ENCODE assay signal across 8 mouse cellular contexts in genomic region chr3:88502641-88503504, GRCm38 (mm10). TPM values are rescaled to one million over a fixed set of nuclear protein-coding genes. Genes with fewer than 3 reads are reported as not detected.
A peak's percentile ranks its signal among the peaks of the same experiment; 100 is the strongest.
DNase-seq lines count a peak whose midpoint lies in the region; ATAC-seq and TF ChIP-seq lines count a peak whose summit lies in the region.

No protein-coding gene starts in this region.

- peak overlapping the region; percentile 77 for H3K4me3 ChIP-seq in heart, embryonic 10.5 days
- peak overlapping the region; percentile 75 for H3K4me3 ChIP-seq in kidney, embryonic 14.5 days (ENCODE audit: low read length)
- H3K4me3 ChIP-seq in limb, embryonic 14.5 days (replicated peaks; ENCODE audit: low read length), result peak overlapping the region; percentile 88
- peak overlapping the region; percentile 82 for H3K4me3 ChIP-seq in midbrain, embryonic 15.5 days

- WGBS in heart, embryonic 10.5 days, result under 1% methylated on average over 55 of the region's 55 CpGs
- WGBS in kidney, embryonic 14.5 days, result under 1% methylated on average over 55 of the region's 55 CpGs
- WGBS in limb, embryonic 14.5 days, result under 1% methylated on average over 54 of the region's 55 CpGs
- under 1% methylated on average over 55 of the region's 55 CpGs for WGBS in midbrain, embryonic 15.5 days

- H3K4me2 ChIP-seq in kidney, embryonic 14.5 days (replicated peaks; ENCODE audit: low read depth, low read length), result peak overlapping the region; percentile 100
- peak overlapping the region; percentile 90 for H3K4me2 ChIP-seq in limb, embryonic 14.5 days (replicated peaks; ENCODE audit: low read depth, low read length, severe bottlenecking)
- H3K4me2 ChIP-seq in midbrain, embryonic 15.5 days, result peak overlapping the region; percentile 92

- peaks cover 55% of the 10 kb centered on the region for H3K4me1 ChIP-seq in heart, embryonic 10.5 days
- peaks cover 21% of the 10 kb centered on the region; the same call in 1 of the 2 replicates for H3K4me1 ChIP-seq in kidney, embryonic 14.5 days (ENCODE audit: control insufficient read depth, insufficient read depth, low read length)
- peaks cover 50% of the 10 kb centered on the region for H3K4me1 ChIP-seq in limb, embryonic 14.5 days (ENCODE audit: control insufficient read depth, insufficient read depth, low read length)
- H3K4me1 ChIP-seq in midbrain, embryonic 15.5 days, result peaks cover 33% of the 10 kb centered on the region

- peak overlapping the region; percentile 86 for H3K27ac ChIP-seq in heart, embryonic 10.5 days
- H3K27ac ChIP-seq in kidney, embryonic 14.5 days (ENCODE audit: low read depth, low read length), result peak overlapping the region; percentile 33
- peak overlapping the region; percentile 91 for H3K27ac ChIP-seq in limb, embryonic 14.5 days (replicated peaks; ENCODE audit: low read depth, low read length)
- peak overlapping the region; percentile 74 for H3K27ac ChIP-seq in midbrain, embryonic 15.5 days

- DNase-seq in CD4-positive, CD25-positive, alpha-beta regulatory T cell, adult 2 months (ENCODE audit: low read depth, low spot score), result peak; percentile 86
- DNase-seq in brain, embryonic 14.5 days (ENCODE audit: low read depth), result peak; percentile 90
- DNase-seq in heart, embryonic 10.5 days (ENCODE audit: low spot score), result peak; percentile 96
- peak; percentile 95 for DNase-seq in limb, embryonic 14.5 days (ENCODE audit: low spot score)
- peak; percentile 84 to 91 for DNase-seq in spleen, postnatal 4 days (ENCODE audit: low spot score in 2 of 2)

- H3K9ac ChIP-seq in kidney, embryonic 14.5 days (ENCODE audit: low read depth, low read length), result peak overlapping the region; percentile 78
- H3K9ac ChIP-seq in limb, embryonic 14.5 days (ENCODE audit: low read depth, low read length, severe bottlenecking), result peak overlapping the region; percentile 83
- peak overlapping the region; percentile 81 for H3K9ac ChIP-seq in midbrain, embryonic 15.5 days

- no peaks in the 10 kb centered on the region for H3K9me3 ChIP-seq in heart, embryonic 10.5 days
- no peaks in the 10 kb centered on the region for H3K9me3 ChIP-seq in kidney, embryonic 14.5 days (ENCODE audit: control insufficient read depth, low read length)
- no peaks in the 10 kb centered on the region for H3K9me3 ChIP-seq in limb, embryonic 14.5 days (ENCODE audit: control insufficient read depth, low read length)
- H3K9me3 ChIP-seq in midbrain, embryonic 15.5 days, result no peaks in the 10 kb centered on the region

- peaks cover 13% of the 10 kb centered on the region for H3K27me3 ChIP-seq in heart, embryonic 10.5 days (ENCODE audit: insufficient read depth, poor library complexity, severe bottlenecking)
- H3K27me3 ChIP-seq in kidney, embryonic 14.5 days (ENCODE audit: control insufficient read depth, insufficient read depth, low read length), result no peaks in the 10 kb centered on the region
- no peaks in the 10 kb centered on the region for H3K27me3 ChIP-seq in limb, embryonic 14.5 days (ENCODE audit: control insufficient read depth, insufficient read depth, low read length)
- 0 out of 2 replicates have a peak, but pooled peaks cover 8% of the 10 kb centered on the region for H3K27me3 ChIP-seq in midbrain, embryonic 15.5 days (replicated peaks)

- peak; percentile 46; the same call in 1 of the 2 replicates for TF ChIP-seq POLR2A in brain, embryonic 14.5 days (IDR thresholded peaks at IDR 0.05; ENCODE audit: borderline replicate concordance, extremely low read depth, insufficient read depth, insufficient read length, poor library complexity, severe bottlenecking)
- peak; percentile 75; the same call in 1 of the 2 replicates for TF ChIP-seq POLR2A in limb, embryonic 14.5 days (IDR thresholded peaks at IDR 0.05; ENCODE audit: borderline replicate concordance, extremely low read depth, insufficient read depth, insufficient read length)

- H3K36me3 ChIP-seq in heart, embryonic 10.5 days, result no peaks in the 10 kb centered on the region; the same call in 1 of the 2 replicates
- H3K36me3 ChIP-seq in kidney, embryonic 14.5 days (ENCODE audit: control insufficient read depth, insufficient read depth, low read length), result no peaks in the 10 kb centered on the region
- peaks cover 8% of the 10 kb centered on the region for H3K36me3 ChIP-seq in limb, embryonic 14.5 days (ENCODE audit: control insufficient read depth, insufficient read depth, low read length)
- no peaks in the 10 kb centered on the region for H3K36me3 ChIP-seq in midbrain, embryonic 15.5 days (replicated peaks)

- peak; percentile 89 for ATAC-seq in erythroblast, adult 5-6 weeks (replicated peaks; ENCODE audit: low FRiP score, poor library complexity, severe bottlenecking)
- peak; percentile 87 for ATAC-seq in kidney, embryonic 14.5 days (ENCODE audit: low FRiP score, low TSS enrichment)
- peak; percentile 85 for ATAC-seq in limb, embryonic 14.5 days (ENCODE audit: low FRiP score, low read depth)
- peak; percentile 95 for ATAC-seq in midbrain, embryonic 15.5 days (replicated peaks)

- TF ChIP-seq CTCF in brain, embryonic 14.5 days (IDR thresholded peaks at IDR 0.05; ENCODE audit: borderline replicate concordance, extremely low read depth, insufficient read depth, insufficient read length), result no peak

RNA-seq across cellular contexts. Expression of gene Lmna, which starts 6.9 kb away (rescaled TPM):
- 33.2 and 39.5 TPM in 2 replicates for polyA plus RNA-seq in brain, embryonic 14.5 days (2012; rRNA removed)
- total RNA-seq in erythroblast, adult 5-6 weeks (2015; ENCODE audit: low replicate concordance), result 6.9 and 9.0 TPM in 2 replicates
- total RNA-seq in erythroblast, adult 5-6 weeks (2017; ENCODE audit: low replicate concordance), result 45.6 and 52.7 TPM in 2 replicates
- 57.7 and 80.7 TPM in 2 replicates for polyA plus RNA-seq in heart, embryonic 10.5 days (2016; fragmentation: Nextera tagmentation; extraction: Ambion mirVana)
- 41.6 and 55.7 TPM in 2 replicates for polyA plus RNA-seq in kidney, embryonic 14.5 days (2014; fragmentation: Nextera tagmentation; extraction: Ambion mirVana)
- polyA plus RNA-seq in limb, embryonic 14.5 days (2012; rRNA removed), result 238 and 364 TPM in 2 replicates
- polyA plus RNA-seq in limb, embryonic 14.5 days (2014; fragmentation: Nextera tagmentation; extraction: Ambion mirVana), result 378 and 402 TPM in 2 replicates
- polyA plus RNA-seq in midbrain, embryonic 15.5 days (2015; fragmentation: Nextera tagmentation; extraction: Ambion mirVana), result 51.1 and 51.6 TPM in 2 replicates

RNA-seq across cellular contexts. Expression of gene Mex3a, which starts 29.3 kb away (rescaled TPM):
- 93.2 and 103 TPM in 2 replicates for polyA plus RNA-seq in brain, embryonic 14.5 days (2012; rRNA removed)
- total RNA-seq in erythroblast, adult 5-6 weeks (2015; ENCODE audit: low replicate concordance), result 0.19 and 1.5 TPM in 2 replicates
- 0.34 TPM in 1 of 2 replicates, not detected in the other for total RNA-seq in erythroblast, adult 5-6 weeks (2017; ENCODE audit: low replicate concordance)
- polyA plus RNA-seq in heart, embryonic 10.5 days (2016; fragmentation: Nextera tagmentation; extraction: Ambion mirVana), result 11.6 and 22.8 TPM in 2 replicates
- 31.6 and 32.2 TPM in 2 replicates for polyA plus RNA-seq in kidney, embryonic 14.5 days (2014; fragmentation: Nextera tagmentation; extraction: Ambion mirVana)
- 49.3 and 60.8 TPM in 2 replicates for polyA plus RNA-seq in limb, embryonic 14.5 days (2012; rRNA removed)
- 26.7 and 33.1 TPM in 2 replicates for polyA plus RNA-seq in limb, embryonic 14.5 days (2014; fragmentation: Nextera tagmentation; extraction: Ambion mirVana)
- polyA plus RNA-seq in midbrain, embryonic 15.5 days (2015; fragmentation: Nextera tagmentation; extraction: Ambion mirVana), result 37.0 and 37.7 TPM in 2 replicates

RNA-seq across cellular contexts. Expression of gene Sema4a, which starts 41.9 kb away (rescaled TPM):
- polyA plus RNA-seq in brain, embryonic 14.5 days (2012; rRNA removed), result 57.1 and 57.6 TPM in 2 replicates
- 29.7 and 57.3 TPM in 2 replicates for total RNA-seq in erythroblast, adult 5-6 weeks (2015; ENCODE audit: low replicate concordance)
- 9.8 and 20.7 TPM in 2 replicates for total RNA-seq in erythroblast, adult 5-6 weeks (2017; ENCODE audit: low replicate concordance)
- polyA plus RNA-seq in heart, embryonic 10.5 days (2016; fragmentation: Nextera tagmentation; extraction: Ambion mirVana), result 1.7 and 4.3 TPM in 2 replicates
- polyA plus RNA-seq in kidney, embryonic 14.5 days (2014; fragmentation: Nextera tagmentation; extraction: Ambion mirVana), result 5.7 and 10.0 TPM in 2 replicates
- 13.5 and 16.0 TPM in 2 replicates for polyA plus RNA-seq in limb, embryonic 14.5 days (2012; rRNA removed)
- 12.9 and 14.4 TPM in 2 replicates for polyA plus RNA-seq in limb, embryonic 14.5 days (2014; fragmentation: Nextera tagmentation; extraction: Ambion mirVana)
- 39.1 and 39.3 TPM in 2 replicates for polyA plus RNA-seq in midbrain, embryonic 15.5 days (2015; fragmentation: Nextera tagmentation; extraction: Ambion mirVana)

RNA-seq across cellular contexts. Expression of gene Rab25, which starts 45.2 kb away (rescaled TPM):
- polyA plus RNA-seq in brain, embryonic 14.5 days (2012; rRNA removed), result 1.7 and 2.4 TPM in 2 replicates
- total RNA-seq in erythroblast, adult 5-6 weeks (2015; ENCODE audit: low replicate concordance), result not detected in 2 replicates
- total RNA-seq in erythroblast, adult 5-6 weeks (2017; ENCODE audit: low replicate concordance), result not detected in 2 replicates
- 1.1 and 1.6 TPM in 2 replicates for polyA plus RNA-seq in heart, embryonic 10.5 days (2016; fragmentation: Nextera tagmentation; extraction: Ambion mirVana)
- 14.2 and 16.7 TPM in 2 replicates for polyA plus RNA-seq in kidney, embryonic 14.5 days (2014; fragmentation: Nextera tagmentation; extraction: Ambion mirVana)
- polyA plus RNA-seq in limb, embryonic 14.5 days (2012; rRNA removed), result 27.0 and 35.0 TPM in 2 replicates
- 52.7 and 70.4 TPM in 2 replicates for polyA plus RNA-seq in limb, embryonic 14.5 days (2014; fragmentation: Nextera tagmentation; extraction: Ambion mirVana)
- 0.41 and 1.3 TPM in 2 replicates for polyA plus RNA-seq in midbrain, embryonic 15.5 days (2015; fragmentation: Nextera tagmentation; extraction: Ambion mirVana)

RNA-seq across cellular contexts. Expression of gene Lamtor2, which starts 50.0 kb away (rescaled TPM):
- 121 and 122 TPM in 2 replicates for polyA plus RNA-seq in brain, embryonic 14.5 days (2012; rRNA removed)
- total RNA-seq in erythroblast, adult 5-6 weeks (2015; ENCODE audit: low replicate concordance), result 4.2 and 8.6 TPM in 2 replicates
- 14.3 and 15.8 TPM in 2 replicates for total RNA-seq in erythroblast, adult 5-6 weeks (2017; ENCODE audit: low replicate concordance)
- 154 and 190 TPM in 2 replicates for polyA plus RNA-seq in heart, embryonic 10.5 days (2016; fragmentation: Nextera tagmentation; extraction: Ambion mirVana)
- 81.7 and 165 TPM in 2 replicates for polyA plus RNA-seq in kidney, embryonic 14.5 days (2014; fragmentation: Nextera tagmentation; extraction: Ambion mirVana)
- polyA plus RNA-seq in limb, embryonic 14.5 days (2012; rRNA removed), result 92.5 and 117 TPM in 2 replicates
- polyA plus RNA-seq in limb, embryonic 14.5 days (2014; fragmentation: Nextera tagmentation; extraction: Ambion mirVana), result 100 and 103 TPM in 2 replicates
- polyA plus RNA-seq in midbrain, embryonic 15.5 days (2015; fragmentation: Nextera tagmentation; extraction: Ambion mirVana), result 206 and 232 TPM in 2 replicates

Comparison
In these comparisons a context has a peak if more than half of its experiments do, and no peak if none do; other contexts are left out.
1. Peak in every context shown above with its lines: DNase-seq, ATAC-seq, H3K4me3 ChIP-seq and H3K27ac ChIP-seq.
2. H3K27ac ChIP-seq: peak in every context shown above with its lines; median percentile 91 in limb, embryonic 14.5 days; 86 in heart, embryonic 10.5 days; 74 in midbrain, embryonic 15.5 days; 33 in kidney, embryonic 14.5 days.